Mouse (Mus musculus): ENCODE results near the gene Wnt5b. TPM values are rescaled to one million over a fixed set of nuclear protein-coding genes. Genes with fewer than 3 reads are reported as not detected.

The Wnt5b gene
- total RNA-seq, 2 experiments from 2014 or later = 1.7 to 1.9 TPM

- no peak overlapping the region for H3K4me3 ChIP-seq
- TF ChIP-seq CTCF (IDR thresholded peaks at IDR 0.05) = peak; percentile 6; the same call in 1 of the 2 replicates
- H3K27ac ChIP-seq = peak overlapping the region; percentile 89
- peak in 1 of 2 experiments; percentile 20 for DNase-seq (ENCODE audit: extremely low spot score in 1 of 2, low spot score in 2 of 2)
- intact Hi-C loops (cut with DNase I) = no loop called here
Measured at GRCm38 (mm10) chr6:119418392-119419251, 125.5 kb downstream of the Wnt5b start.

- no peak overlapping the region for H3K4me3 ChIP-seq
- H3K27ac ChIP-seq = peak overlapping the region; percentile 76; the same call in 1 of the 2 replicates
- no peak for DNase-seq (ENCODE audit: extremely low spot score in 1 of 2, low spot score in 2 of 2)
- TF ChIP-seq CTCF (IDR thresholded peaks at IDR 0.05) = no peak
- intact Hi-C loops (cut with DNase I) = no loop called here
Measured at GRCm38 (mm10) chr6:119417821-119418220, 126.3 kb downstream of the Wnt5b start.

DNA sequence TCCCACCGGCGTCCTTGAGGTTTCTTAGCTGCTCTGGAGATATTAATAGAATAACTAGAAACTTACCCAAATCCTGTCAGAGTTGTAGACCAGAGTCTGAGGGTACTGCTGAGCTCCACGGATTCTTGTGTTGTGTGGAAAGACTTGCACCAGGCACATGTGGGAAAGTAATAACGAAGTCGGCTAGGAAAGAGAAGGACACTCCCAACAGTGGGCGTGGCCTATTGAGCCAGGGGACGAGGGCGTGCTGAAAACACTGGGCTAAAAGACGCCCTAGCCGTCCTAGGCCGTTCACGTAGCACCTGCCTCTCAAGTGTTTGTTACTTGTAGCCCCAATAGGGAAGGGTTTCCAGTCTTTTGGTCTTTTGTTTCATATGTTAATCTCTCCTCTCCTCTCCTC lies 126.8 kb downstream of the Wnt5b start, which contains the start of gene Adipor2:
Gene Adipor2, minus strand, starts transcription at position 351 of the 400 bp plus-strand sequence.
- Histone ChIP-seq H3K4me3 (peak within 1 kb of the TSS; percentile 37), H3K27ac (peak within 1 kb of the TSS; percentile 76)
- no peak for DNase-seq (ENCODE audit: extremely low spot score in 1 of 2, low spot score in 2 of 2)
- intact Hi-C loops (cut with DNase I) = no loop called here
- TF ChIP-seq CTCF (IDR thresholded peaks at IDR 0.05) = no peak

DNA sequence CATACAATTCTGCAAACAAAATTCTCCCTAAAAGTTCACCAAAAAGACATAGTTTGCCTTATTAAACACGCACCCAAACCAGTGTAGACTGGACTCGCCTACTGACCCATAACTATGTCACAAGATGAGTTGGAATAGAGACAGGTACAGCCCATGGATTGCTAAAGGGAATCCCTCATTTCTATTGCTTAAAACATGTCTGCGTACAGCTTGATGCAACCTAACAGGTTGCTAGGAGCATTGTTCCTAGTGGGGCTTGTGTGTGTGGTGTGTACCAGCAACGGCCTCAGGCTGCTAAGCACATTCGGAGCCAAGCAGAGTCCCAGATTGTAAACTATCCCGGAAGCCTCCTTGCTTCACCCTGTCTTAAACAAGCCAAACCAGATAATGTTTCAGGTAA lies 127.5 kb downstream of the Wnt5b start:
- Histone ChIP-seq H3K27ac (peak overlapping the region; percentile 72), H3K4me3 (peak overlapping the region; percentile 37)
- intact Hi-C loops (cut with DNase I) = no loop called here
- DNase-seq (ENCODE audit: extremely low spot score in 1 of 2, low spot score in 2 of 2) = no peak
- no peak for TF ChIP-seq CTCF (IDR thresholded peaks at IDR 0.05)

- intact Hi-C loops (cut with DNase I) = no loop called here
- Histone ChIP-seq H3K4me3 (no peak overlapping the region), H3K27ac (no peak overlapping the region)
- no peak for TF ChIP-seq CTCF (IDR thresholded peaks at IDR 0.05)
- DNase-seq (ENCODE audit: extremely low spot score in 1 of 2, low spot score in 2 of 2) = no peak
Measured at GRCm38 (mm10) chr6:119414262-119415043, 129.7 kb downstream of the Wnt5b start.

GRCm38 (mm10) chr6:119412588-119412987 lies 131.6 kb downstream of the Wnt5b start:
- no peak for TF ChIP-seq CTCF (IDR thresholded peaks at IDR 0.05)
- DNase-seq (ENCODE audit: extremely low spot score in 1 of 2, low spot score in 2 of 2) = no peak
- Histone ChIP-seq H3K27ac (no peak overlapping the region), H3K4me3 (no peak overlapping the region)
- intact Hi-C loops (cut with DNase I) = no loop called here

GRCm38 (mm10) chr6:119411511-119411910 lies 132.6 kb downstream of the Wnt5b start:
- intact Hi-C loops (cut with DNase I) = no loop called here
- Histone ChIP-seq H3K27ac (no peak overlapping the region), H3K4me3 (no peak overlapping the region)
- no peak for DNase-seq (ENCODE audit: extremely low spot score in 1 of 2, low spot score in 2 of 2)
- no peak for TF ChIP-seq CTCF (IDR thresholded peaks at IDR 0.05)

GRCm38 (mm10) chr6:119409766-119410165 lies 134.4 kb downstream of the Wnt5b start:
- intact Hi-C loops (cut with DNase I) = no loop called here
- no peak for DNase-seq (ENCODE audit: extremely low spot score in 1 of 2, low spot score in 2 of 2)
- H3K27ac ChIP-seq = no peak overlapping the region
- H3K4me3 ChIP-seq = no peak overlapping the region
- TF ChIP-seq CTCF (IDR thresholded peaks at IDR 0.05) = no peak

DNA sequence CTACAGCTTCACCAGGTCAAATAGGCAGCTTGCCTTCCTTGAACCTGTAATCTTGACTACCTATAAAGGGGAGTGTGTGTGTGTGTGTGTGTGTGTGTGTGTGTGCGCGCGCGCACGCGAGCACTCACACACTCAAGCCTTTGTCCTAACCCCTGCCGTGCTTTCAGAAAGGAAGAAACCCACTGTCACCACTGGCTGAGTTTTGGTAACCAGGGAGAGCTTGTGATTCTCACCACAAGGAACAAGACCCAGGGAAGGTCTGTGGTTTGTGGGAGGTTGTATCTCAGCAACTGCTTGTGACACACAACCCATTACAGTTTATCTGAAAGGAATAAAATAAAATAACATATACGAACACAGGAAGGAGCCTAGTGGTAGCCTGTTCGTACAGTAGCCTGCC lies 135.6 kb downstream of the Wnt5b start:
- DNase-seq (ENCODE audit: extremely low spot score in 1 of 2, low spot score in 2 of 2) = no peak
- no peak overlapping the region for H3K4me3 ChIP-seq
- H3K27ac ChIP-seq = no peak overlapping the region
- no peak for TF ChIP-seq CTCF (IDR thresholded peaks at IDR 0.05)
- intact Hi-C loops (cut with DNase I) = no loop called here

DNA sequence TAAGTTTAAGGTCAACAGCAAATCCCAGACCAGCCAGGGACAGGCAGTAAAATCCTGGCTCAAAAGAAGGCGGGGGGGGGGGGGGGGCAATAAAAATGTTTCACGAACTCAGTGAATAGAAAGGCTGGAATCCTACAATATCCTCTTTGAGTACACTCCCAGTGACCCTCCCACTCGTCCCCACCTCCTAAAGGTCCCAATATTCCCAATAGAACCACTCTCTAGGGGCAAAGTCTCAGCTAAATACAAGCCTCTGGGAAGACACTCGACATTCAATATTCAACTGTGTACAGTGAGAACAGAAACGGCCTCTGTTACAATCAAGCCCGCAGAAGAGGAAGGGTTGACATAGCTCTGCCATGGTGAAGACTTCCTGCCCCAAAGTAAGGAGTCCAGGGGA lies 136.3 kb downstream of the Wnt5b start:
- no peak overlapping the region for H3K4me3 ChIP-seq
- intact Hi-C loops (cut with DNase I) = no loop called here
- DNase-seq (ENCODE audit: extremely low spot score in 1 of 2, low spot score in 2 of 2) = no peak
- no peak overlapping the region for H3K27ac ChIP-seq
- no peak for TF ChIP-seq CTCF (IDR thresholded peaks at IDR 0.05)

GRCm38 (mm10) chr6:119406528-119406927 lies 137.6 kb downstream of the Wnt5b start:
- intact Hi-C loops (cut with DNase I) = no loop called here
- Histone ChIP-seq H3K27ac (no peak overlapping the region), H3K4me3 (no peak overlapping the region)
- TF ChIP-seq CTCF (IDR thresholded peaks at IDR 0.05) = no peak
- DNase-seq (ENCODE audit: extremely low spot score in 1 of 2, low spot score in 2 of 2) = no peak

- no peak for DNase-seq (ENCODE audit: extremely low spot score in 1 of 2, low spot score in 2 of 2)
- no peak for TF ChIP-seq CTCF (IDR thresholded peaks at IDR 0.05)
- no peak overlapping the region for H3K4me3 ChIP-seq
- H3K27ac ChIP-seq = no peak overlapping the region
- intact Hi-C loops (cut with DNase I) = no loop called here
Measured at GRCm38 (mm10) chr6:119405310-119405709, 138.8 kb downstream of the Wnt5b start.

All from left cerebral cortex, adult 2 months (tissue).